Mouse (Mus musculus) G1E-ER4 (cell line): ENCODE data around the gene Ppp2r5a. TPM values are rescaled to one million over a fixed set of nuclear protein-coding genes. Genes with fewer than 3 reads are reported as not detected.

Experiments
- GATA1 ChIP-seq: IDR thresholded peaks from one replicate; pipeline ENCODE4 v1.8.0; 2012; ENCODE audit warnings: low read length, inconsistent platforms
- polyA plus RNA-seq: library from polyadenylated mRNA; stranded (reverse); fragments of >175 nt; gene quantifications from 2 replicates; pipeline ENCODE4 v1.2.3, GENCODE M21; 2012

Ppp2r5a gene
- polyA plus RNA-seq, 1 experiment = 68.0 TPM

GRCm38 (mm10) chr1:191420930-191421404 is 17.9 kb upstream of the Ppp2r5a start:
- TF ChIP-seq GATA1 = no peak

GRCm38 (mm10) chr1:191419991-191420751 is 17.1 kb upstream of the Ppp2r5a start:
- TF ChIP-seq GATA1 = no peak

GRCm38 (mm10) chr1:191419421-191419820 is 16.3 kb upstream of the Ppp2r5a start:
- no peak for TF ChIP-seq GATA1

- TF ChIP-seq GATA1 = no peak
These were observed 15.9 kb upstream of the Ppp2r5a start for GRCm38 (mm10) chr1:191418936-191419335.

GRCm38 (mm10) chr1:191417111-191417510 is 14.0 kb upstream of the Ppp2r5a start:
- no peak for TF ChIP-seq GATA1

GRCm38 (mm10) chr1:191416611-191417010 is 13.5 kb upstream of the Ppp2r5a start:
- TF ChIP-seq GATA1 = no peak

GRCm38 (mm10) chr1:191414432-191414831 is 11.4 kb upstream of the Ppp2r5a start:
- TF ChIP-seq GATA1 = peak; percentile 30

GRCm38 (mm10) chr1:191413691-191414415 is 10.8 kb upstream of the Ppp2r5a start:
- TF ChIP-seq GATA1 = no peak

- no peak for TF ChIP-seq GATA1
These were observed 7.4 kb upstream of the Ppp2r5a start for GRCm38 (mm10) chr1:191410294-191411036.

GRCm38 (mm10) chr1:191407246-191407645 is 4.2 kb upstream of the Ppp2r5a start:
- no peak for TF ChIP-seq GATA1

GRCm38 (mm10) chr1:191406516-191406915 is 3.4 kb upstream of the Ppp2r5a start:
- no peak for TF ChIP-seq GATA1

- TF ChIP-seq GATA1 = no peak
These were observed 1.8 kb upstream of the Ppp2r5a start for GRCm38 (mm10) chr1:191404721-191405329.

GRCm38 (mm10) chr1:191404301-191404700 is 1.2 kb upstream of the Ppp2r5a start:
- TF ChIP-seq GATA1 = no peak

GRCm38 (mm10) chr1:191402506-191402905 is 566 bp downstream of the Ppp2r5a start:
- TF ChIP-seq GATA1 = no peak
